Mouse (Mus musculus): ENCODE data around the gene Atf5. TPM values are rescaled to one million over a fixed set of nuclear protein-coding genes. Genes with fewer than 3 reads are reported as not detected.
A peak's percentile ranks its signal among the peaks of the same experiment; 100 is the strongest.

Gene Atf5
- polyA plus RNA-seq, 1 experiment from 2014 or later: 3.4 TPM

DNA sequence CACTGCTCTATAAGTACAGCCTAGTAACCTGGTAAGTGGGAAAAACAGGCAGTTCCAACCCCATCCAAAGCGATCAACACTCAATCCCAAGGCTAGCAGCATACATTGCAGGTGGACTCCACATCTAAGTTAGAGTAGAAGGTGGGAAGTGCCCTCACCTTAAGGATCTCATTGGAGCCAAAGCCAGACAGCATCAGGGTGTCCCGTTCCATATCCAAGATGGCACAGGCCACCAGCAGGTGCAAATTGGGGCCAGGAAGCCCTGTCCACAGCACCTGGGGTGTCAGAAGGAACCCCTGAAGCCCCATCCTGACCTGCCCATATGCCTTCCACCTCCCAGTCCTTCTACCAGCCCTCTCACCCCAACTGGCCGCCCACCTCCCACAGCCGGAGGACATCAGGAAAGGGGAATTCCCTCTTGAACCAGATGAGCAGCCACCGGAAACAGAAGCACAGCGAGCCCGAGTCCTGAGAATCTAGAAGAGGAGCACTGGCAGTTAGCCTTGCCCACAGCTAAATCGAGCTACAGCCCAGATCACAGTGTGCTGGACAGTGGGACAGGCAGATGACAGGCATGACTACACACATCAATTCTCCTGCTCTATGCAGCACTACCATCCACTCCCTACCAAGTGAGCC lies 25.5 kb upstream of the Atf5 start:
- no peak for ATAC-seq
- peaks cover 23% of the 10 kb centered on the region for H3K36me3 ChIP-seq (ENCODE audit: control insufficient read depth, insufficient read depth)
- 93% methylated on average over 8 of the region's 8 CpGs for WGBS
- no peaks in the 10 kb centered on the region for H3K9me3 ChIP-seq (ENCODE audit: control insufficient read depth, low read length)
- peaks cover 11% of the 10 kb centered on the region for H3K4me1 ChIP-seq (replicated peaks; ENCODE audit: control insufficient read depth, insufficient read depth, low read length)
- H3K4me3 ChIP-seq (replicated peaks; ENCODE audit: low read length): no peak overlapping the region
- no peak overlapping the region for H3K4me2 ChIP-seq (ENCODE audit: low read length)
- no peak overlapping the region for H3K27ac ChIP-seq (ENCODE audit: low read length)
- H3K27me3 ChIP-seq (replicated peaks; ENCODE audit: control insufficient read depth, insufficient read depth, low read length): peaks cover 10% of the 10 kb centered on the region
- no peak overlapping the region for H3K9ac ChIP-seq (replicated peaks; ENCODE audit: low read depth, low read length)

DNA sequence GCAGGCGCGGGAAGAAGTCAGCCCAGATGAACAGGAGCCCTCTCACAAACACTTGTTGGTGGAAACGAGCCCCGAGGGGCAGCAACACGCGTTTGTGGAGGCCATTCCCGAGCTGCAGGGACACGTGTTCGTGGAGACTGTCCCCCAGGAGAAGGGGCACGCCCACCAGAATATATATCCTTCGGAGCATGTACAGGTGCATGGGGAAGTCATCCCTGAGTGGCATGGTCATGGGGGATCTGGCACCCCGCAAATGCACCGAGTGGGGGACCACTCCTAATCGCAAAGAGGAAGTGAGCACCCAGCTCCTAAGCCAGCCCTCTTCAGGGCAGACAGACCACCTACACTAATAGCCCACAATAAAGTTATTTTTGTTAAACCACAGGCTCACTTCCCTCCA lies 24.0 kb upstream of the Atf5 start:
- peaks cover 10% of the 10 kb centered on the region for H3K27me3 ChIP-seq (replicated peaks; ENCODE audit: control insufficient read depth, insufficient read depth, low read length)
- no peak overlapping the region for H3K27ac ChIP-seq (ENCODE audit: low read length)
- 56% methylated on average over 14 of the region's 14 CpGs for WGBS
- peaks cover 17% of the 10 kb centered on the region for H3K36me3 ChIP-seq (ENCODE audit: control insufficient read depth, insufficient read depth)
- peaks cover 11% of the 10 kb centered on the region for H3K4me1 ChIP-seq (replicated peaks; ENCODE audit: control insufficient read depth, insufficient read depth, low read length)
- no peaks in the 10 kb centered on the region for H3K9me3 ChIP-seq (ENCODE audit: control insufficient read depth, low read length)
- ATAC-seq: no peak
- H3K4me3 ChIP-seq (replicated peaks; ENCODE audit: low read length): no peak overlapping the region
- H3K4me2 ChIP-seq (ENCODE audit: low read length): no peak overlapping the region
- H3K9ac ChIP-seq (replicated peaks; ENCODE audit: low read depth, low read length): no peak overlapping the region

GRCm38 (mm10) chr7:44839491-44840191 lies 23.2 kb upstream of the Atf5 start:
- Histone ChIP-seq H3K9ac (replicated peaks; ENCODE audit: low read depth, low read length) (peak overlapping the region; percentile 47), H3K9me3 (ENCODE audit: control insufficient read depth, low read length) (no peaks in the 10 kb centered on the region), H3K4me1 (replicated peaks; ENCODE audit: control insufficient read depth, insufficient read depth, low read length) (peaks cover 11% of the 10 kb centered on the region), H3K4me2 (ENCODE audit: low read length) (peak overlapping the region; percentile 54), H3K36me3 (ENCODE audit: control insufficient read depth, insufficient read depth) (peaks cover 15% of the 10 kb centered on the region; the same call in 1 of the 2 replicates), H3K27me3 (replicated peaks; ENCODE audit: control insufficient read depth, insufficient read depth, low read length) (peaks cover 10% of the 10 kb centered on the region), H3K27ac (ENCODE audit: low read length) (no peak overlapping the region), H3K4me3 (replicated peaks; ENCODE audit: low read length) (peak overlapping the region; percentile 33)
- under 1% methylated on average over 58 of the region's 58 CpGs for WGBS
- ATAC-seq: peak; percentile 57

- ATAC-seq: no peak
- H3K27me3 ChIP-seq (replicated peaks; ENCODE audit: control insufficient read depth, insufficient read depth, low read length): peaks cover 10% of the 10 kb centered on the region
- WGBS: 26% methylated on average over 11 of the region's 11 CpGs
- peak overlapping the region; percentile 33 for H3K4me3 ChIP-seq (replicated peaks; ENCODE audit: low read length)
- peak overlapping the region; percentile 47 for H3K9ac ChIP-seq (replicated peaks; ENCODE audit: low read depth, low read length)
- H3K36me3 ChIP-seq (ENCODE audit: control insufficient read depth, insufficient read depth): peaks cover 12% of the 10 kb centered on the region; the same call in 1 of the 2 replicates
- peaks cover 11% of the 10 kb centered on the region for H3K4me1 ChIP-seq (replicated peaks; ENCODE audit: control insufficient read depth, insufficient read depth, low read length)
- no peak overlapping the region for H3K27ac ChIP-seq (ENCODE audit: low read length)
- peak overlapping the region; percentile 54 for H3K4me2 ChIP-seq (ENCODE audit: low read length)
- no peaks in the 10 kb centered on the region for H3K9me3 ChIP-seq (ENCODE audit: control insufficient read depth, low read length)
Measured at GRCm38 (mm10) chr7:44839171-44839490, 22.7 kb upstream of the Atf5 start.

GRCm38 (mm10) chr7:44838073-44838472 lies 21.6 kb upstream of the Atf5 start:
- ATAC-seq: no peak
- Histone ChIP-seq H3K36me3 (ENCODE audit: control insufficient read depth, insufficient read depth) (peaks cover 8% of the 10 kb centered on the region; the same call in 1 of the 2 replicates), H3K4me1 (replicated peaks; ENCODE audit: control insufficient read depth, insufficient read depth, low read length) (peaks cover 11% of the 10 kb centered on the region), H3K27ac (ENCODE audit: low read length) (no peak overlapping the region), H3K27me3 (replicated peaks; ENCODE audit: control insufficient read depth, insufficient read depth, low read length) (peaks cover 10% of the 10 kb centered on the region), H3K9me3 (ENCODE audit: control insufficient read depth, low read length) (no peaks in the 10 kb centered on the region), H3K9ac (replicated peaks; ENCODE audit: low read depth, low read length) (no peak overlapping the region), H3K4me2 (ENCODE audit: low read length) (no peak overlapping the region), H3K4me3 (replicated peaks; ENCODE audit: low read length) (no peak overlapping the region)
- 86% methylated on average over 6 of the region's 6 CpGs for WGBS

DNA sequence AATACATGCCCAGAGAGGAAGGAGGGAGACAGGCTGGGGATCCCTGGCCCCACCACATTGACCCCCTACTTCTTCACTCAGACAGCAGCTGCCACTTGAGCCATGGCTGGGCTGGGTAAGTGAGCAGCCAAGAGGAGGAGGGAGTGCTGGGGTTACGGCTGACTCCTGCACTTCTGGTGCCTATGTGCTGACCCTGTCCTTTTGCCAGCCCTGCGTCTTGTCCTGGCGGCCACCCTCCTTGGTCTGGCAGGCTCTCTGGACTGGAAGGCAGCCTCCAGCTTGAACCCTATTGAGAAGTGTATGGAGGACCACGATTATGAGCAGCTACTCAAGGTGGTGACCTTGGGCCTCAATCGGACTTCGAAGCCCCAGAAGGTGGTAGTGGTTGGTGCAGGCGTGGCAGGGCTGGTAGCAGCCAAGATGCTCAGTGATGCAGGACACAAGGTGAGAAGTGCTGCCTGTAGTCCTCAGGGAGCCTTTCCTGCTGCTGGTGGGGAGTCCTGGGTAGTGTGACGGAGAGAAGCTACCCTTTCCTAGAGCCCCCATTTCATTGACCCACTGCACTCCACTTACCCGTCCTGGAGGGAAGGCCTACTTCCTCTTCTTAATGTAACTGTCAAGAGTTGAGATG lies 20.1 kb upstream of the Atf5 start:
- peaks cover 10% of the 10 kb centered on the region for H3K27me3 ChIP-seq (replicated peaks; ENCODE audit: control insufficient read depth, insufficient read depth, low read length)
- no peaks in the 10 kb centered on the region for H3K9me3 ChIP-seq (ENCODE audit: control insufficient read depth, low read length)
- peaks cover 11% of the 10 kb centered on the region for H3K4me1 ChIP-seq (replicated peaks; ENCODE audit: control insufficient read depth, insufficient read depth, low read length)
- 84% methylated on average over 9 of the region's 9 CpGs for WGBS
- H3K4me3 ChIP-seq (replicated peaks; ENCODE audit: low read length): no peak overlapping the region
- no peak overlapping the region for H3K9ac ChIP-seq (replicated peaks; ENCODE audit: low read depth, low read length)
- ATAC-seq: no peak
- no peaks in the 10 kb centered on the region for H3K36me3 ChIP-seq (ENCODE audit: control insufficient read depth, insufficient read depth)
- H3K27ac ChIP-seq (ENCODE audit: low read length): no peak overlapping the region
- no peak overlapping the region for H3K4me2 ChIP-seq (ENCODE audit: low read length)

DNA sequence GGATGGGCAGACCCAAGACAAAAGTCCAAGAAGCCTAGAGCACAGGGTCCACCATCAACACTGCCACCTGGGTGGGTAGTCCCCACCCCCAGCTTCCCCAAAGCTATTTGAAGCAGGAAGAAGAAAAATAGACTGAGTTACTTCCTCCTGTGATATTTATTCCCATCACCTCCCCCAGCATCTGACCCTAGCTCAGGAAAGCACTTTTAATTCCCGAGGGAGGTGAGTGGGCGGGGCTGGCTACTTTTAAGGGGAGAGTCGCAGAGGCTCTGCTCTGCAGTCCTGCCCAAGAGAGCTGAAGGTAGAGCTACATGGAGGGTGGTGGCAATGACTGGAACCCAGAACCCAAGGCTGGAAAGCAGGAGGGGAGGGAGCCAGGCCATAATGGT lies 19.6 kb upstream of the Atf5 start:
- Histone ChIP-seq H3K4me2 (ENCODE audit: low read length) (no peak overlapping the region), H3K4me3 (replicated peaks; ENCODE audit: low read length) (no peak overlapping the region), H3K27me3 (replicated peaks; ENCODE audit: control insufficient read depth, insufficient read depth, low read length) (peaks cover 10% of the 10 kb centered on the region), H3K27ac (ENCODE audit: low read length) (no peak overlapping the region), H3K36me3 (ENCODE audit: control insufficient read depth, insufficient read depth) (peaks cover 5% of the 10 kb centered on the region), H3K9ac (replicated peaks; ENCODE audit: low read depth, low read length) (no peak overlapping the region), H3K4me1 (replicated peaks; ENCODE audit: control insufficient read depth, insufficient read depth, low read length) (peaks cover 11% of the 10 kb centered on the region), H3K9me3 (ENCODE audit: control insufficient read depth, low read length) (no peaks in the 10 kb centered on the region)
- no peak for ATAC-seq
- 47% methylated on average over 3 of the region's 3 CpGs for WGBS

DNA sequence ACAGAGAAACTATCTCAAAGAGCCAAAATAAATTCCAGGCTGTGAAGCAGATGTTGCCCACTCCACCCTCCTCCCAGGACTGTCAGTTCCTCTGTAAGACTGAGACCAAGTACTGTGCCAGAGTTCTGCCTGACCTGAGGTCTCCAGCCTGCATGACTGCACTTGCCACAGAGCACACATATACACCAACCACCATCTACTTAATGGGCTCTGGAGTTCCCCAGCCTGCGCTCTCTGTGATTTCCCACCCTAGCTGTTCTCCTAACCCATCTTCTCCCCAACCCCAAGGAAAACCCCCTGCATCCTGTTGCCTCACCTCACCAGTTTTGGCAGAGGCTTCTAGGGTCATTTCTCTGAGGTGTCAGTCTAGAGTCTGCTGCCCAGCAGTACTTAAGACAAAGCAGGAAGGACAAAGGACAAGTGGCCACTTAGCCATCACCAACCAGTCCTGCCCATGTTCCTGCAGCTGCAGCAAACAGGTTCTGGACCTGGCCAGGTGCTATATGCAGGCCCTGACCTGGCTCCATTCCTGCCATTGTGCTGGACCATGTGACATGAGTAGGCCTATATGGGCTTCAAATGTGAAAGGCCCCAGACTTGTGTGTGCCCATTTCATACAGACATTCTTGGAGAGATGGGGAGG lies 19.0 kb upstream of the Atf5 start:
- peaks cover 10% of the 10 kb centered on the region for H3K36me3 ChIP-seq (ENCODE audit: control insufficient read depth, insufficient read depth)
- H3K27ac ChIP-seq (ENCODE audit: low read length): no peak overlapping the region
- no peak overlapping the region for H3K9ac ChIP-seq (replicated peaks; ENCODE audit: low read depth, low read length)
- H3K4me1 ChIP-seq (replicated peaks; ENCODE audit: control insufficient read depth, insufficient read depth, low read length): peaks cover 11% of the 10 kb centered on the region
- no peak overlapping the region for H3K4me2 ChIP-seq (ENCODE audit: low read length)
- H3K27me3 ChIP-seq (replicated peaks; ENCODE audit: control insufficient read depth, insufficient read depth, low read length): peaks cover 7% of the 10 kb centered on the region
- no peak overlapping the region for H3K4me3 ChIP-seq (replicated peaks; ENCODE audit: low read length)
- 88% methylated on average over 1 of the region's 1 CpGs for WGBS
- ATAC-seq: no peak
- no peaks in the 10 kb centered on the region for H3K9me3 ChIP-seq (ENCODE audit: control insufficient read depth, low read length)

- H3K4me1 ChIP-seq (replicated peaks; ENCODE audit: control insufficient read depth, insufficient read depth, low read length): no peaks in the 10 kb centered on the region
- ATAC-seq: no peak
- H3K4me3 ChIP-seq (replicated peaks; ENCODE audit: low read length): no peak overlapping the region
- no peaks in the 10 kb centered on the region for H3K9me3 ChIP-seq (ENCODE audit: control insufficient read depth, low read length)
- 80% methylated on average over 4 of the region's 4 CpGs for WGBS
- H3K27ac ChIP-seq (ENCODE audit: low read length): no peak overlapping the region
- no peak overlapping the region for H3K9ac ChIP-seq (replicated peaks; ENCODE audit: low read depth, low read length)
- no peaks in the 10 kb centered on the region for H3K27me3 ChIP-seq (replicated peaks; ENCODE audit: control insufficient read depth, insufficient read depth, low read length)
- H3K4me2 ChIP-seq (ENCODE audit: low read length): no peak overlapping the region
- peaks cover 22% of the 10 kb centered on the region for H3K36me3 ChIP-seq (ENCODE audit: control insufficient read depth, insufficient read depth)
Measured at GRCm38 (mm10) chr7:44832763-44833162, 16.3 kb upstream of the Atf5 start.

Data from forebrain, embryonic 16.5 days (tissue).